Mouse (Mus musculus) thymus, adult 2 months (tissue): Measurements from ENCODE around the gene Arl16. TPM values are rescaled to one million over a fixed set of nuclear protein-coding genes. Genes with fewer than 3 reads are reported as not detected.

Experiments
- DNase-seq: peaks from one replicate; pipeline ENCODE4 v3.0.0; 2021
- H3K27ac ChIP-seq: fragments of 200-500 bp; 2 replicates; pipeline ENCODE4 v1.5.1; 2012; ENCODE audit warnings: low read length, control low read depth; ENCODE audit not compliant: control insufficient read depth, insufficient read depth
- H3K27me3 ChIP-seq: fragments of 200-500 bp; 2 replicates; pipeline ENCODE4 v1.6.1; 2012; ENCODE audit warnings: mild to moderate bottlenecking, low read length, moderate library complexity, mixed read lengths; ENCODE audit not compliant: control insufficient read depth, insufficient read depth
- H3K36me3 ChIP-seq: fragments of 200-500 bp; 2 replicates; pipeline ENCODE4 v1.6.1; 2012; ENCODE audit warnings: mild to moderate bottlenecking, low read length, moderate library complexity; ENCODE audit not compliant: control insufficient read depth, insufficient read depth
- H3K4me1 ChIP-seq: fragments of 200-500 bp; replicated peaks from 2 replicates; pipeline ENCODE4 v1.6.1; 2012; ENCODE audit warnings: low read length; ENCODE audit not compliant: control insufficient read depth, insufficient read depth
- H3K4me3 ChIP-seq: fragments of 200-500 bp; 2 replicates; pipeline ENCODE4 v1.5.1; 2012; ENCODE audit warnings: mild to moderate bottlenecking, low read length, control low read depth, moderate library complexity; ENCODE audit not compliant: control insufficient read depth, insufficient read depth
- CTCF ChIP-seq: fragments of 200-500 bp; IDR thresholded peaks from 2 replicates; pipeline ENCODE4 v1.5.1; 2012; ENCODE audit warnings: mild to moderate bottlenecking, control low read depth, low read length, moderate library complexity, borderline replicate concordance; ENCODE audit not compliant: control insufficient read depth, poor library complexity, insufficient read depth; ENCODE audit errors: extremely low read depth
- POLR2A ChIP-seq: fragments of 200-500 bp; IDR thresholded peaks from 2 replicates; pipeline ENCODE4 v1.6.1; 2012; ENCODE audit warnings: mild to moderate bottlenecking, low read length, control low read depth, moderate library complexity; ENCODE audit not compliant: control insufficient read depth, poor library complexity, insufficient read depth; ENCODE audit errors: extremely low read depth
- WGBS: fragments of 180-500 bp; shearing (Covaris S2); methylation state at CpG from one replicate; pipeline ENCODE4 v1.1.7; 2018; 5-methylcytosine and 5-hydroxymethylcytosine counted together
- polyA plus RNA-seq: library from polyadenylated mRNA; depleted of rRNA; stranded (reverse); fragments of >200 nt; gene quantifications from 2 replicates; pipeline ENCODE4 v1.2.3, GENCODE M21; 2012

Arl16 gene
- polyA plus RNA-seq, 1 experiment = 28.4 TPM

GRCm38 (mm10) chr11:120454965-120455364, 12.4 kb downstream of the Arl16 start:
- no peak for TF ChIP-seq POLR2A
- no peak for TF ChIP-seq CTCF
- DNase-seq = no peak
- H3K36me3 ChIP-seq = no peaks in the 10 kb centered on the region
- WGBS = 94% methylated on average over 4 of the region's 4 CpGs
- H3K4me3 ChIP-seq = no peak overlapping the region
- H3K27ac ChIP-seq = no peak overlapping the region
- H3K4me1 ChIP-seq = peaks cover 21% of the 10 kb centered on the region
- no peaks in the 10 kb centered on the region for H3K27me3 ChIP-seq

DNA sequence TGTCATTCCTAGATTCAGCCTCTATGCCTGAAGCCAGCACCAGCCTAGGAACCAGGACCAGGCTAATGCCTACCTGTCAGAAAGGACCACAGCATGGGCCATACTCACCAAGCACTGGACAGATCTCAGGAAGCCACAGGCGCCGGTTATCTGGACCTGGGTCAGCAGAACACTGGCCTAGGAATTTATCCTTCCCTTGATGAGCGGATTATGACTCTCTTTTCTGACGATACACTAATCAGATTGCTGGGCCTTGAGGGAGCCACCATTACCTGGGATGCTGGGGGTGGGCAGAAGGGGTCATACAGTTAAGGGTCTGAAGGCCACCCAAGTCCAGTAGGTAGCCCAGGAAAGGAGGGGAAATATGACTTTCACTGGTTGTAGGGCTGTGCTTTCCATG, 14.1 kb downstream of the Arl16 start, which contains the start of gene Pde6g:
Pde6g (minus strand) TSS at position 195 of the 400 bp plus-strand sequence.
- peaks cover 13% of the 10 kb centered on the region for H3K4me1 ChIP-seq
- H3K27me3 ChIP-seq = no peaks in the 10 kb centered on the region
- no peak for DNase-seq
- no peak for TF ChIP-seq CTCF
- TF ChIP-seq POLR2A = no peak
- no peak within 1 kb of the TSS for H3K4me3 ChIP-seq
- 95% methylated on average over 4 of the region's 4 CpGs for WGBS
- H3K27ac ChIP-seq = no peak within 1 kb of the TSS
- no peaks in the 10 kb centered on the region for H3K36me3 ChIP-seq

DNA sequence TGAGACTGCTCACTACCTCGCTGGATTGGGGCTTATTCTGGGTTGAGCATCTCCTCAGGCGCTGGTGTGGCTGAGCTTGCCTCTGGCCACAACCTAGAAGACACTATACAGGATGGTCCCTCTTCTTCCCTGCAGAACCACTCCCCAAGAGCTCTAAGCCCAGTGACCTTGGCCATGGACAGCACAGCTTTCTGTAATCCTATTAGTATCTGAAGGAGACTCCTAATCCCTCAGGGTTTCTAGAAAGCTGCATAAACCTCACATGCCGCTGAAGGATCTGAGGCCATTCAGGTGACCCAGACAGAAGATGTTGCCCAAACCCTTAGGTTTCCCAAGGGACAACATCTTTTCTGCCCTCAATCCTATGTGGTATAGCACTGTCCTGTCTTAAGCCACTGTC, 15.2 kb downstream of the Arl16 start:
- Histone ChIP-seq H3K4me3 (no peak overlapping the region), H3K27ac (no peak overlapping the region), H3K27me3 (no peaks in the 10 kb centered on the region), H3K4me1 (peaks cover 14% of the 10 kb centered on the region), H3K36me3 (no peaks in the 10 kb centered on the region)
- TF ChIP-seq POLR2A (no peak), CTCF (no peak)
- 93% methylated on average over 3 of the region's 3 CpGs for WGBS
- DNase-seq = no peak

DNA sequence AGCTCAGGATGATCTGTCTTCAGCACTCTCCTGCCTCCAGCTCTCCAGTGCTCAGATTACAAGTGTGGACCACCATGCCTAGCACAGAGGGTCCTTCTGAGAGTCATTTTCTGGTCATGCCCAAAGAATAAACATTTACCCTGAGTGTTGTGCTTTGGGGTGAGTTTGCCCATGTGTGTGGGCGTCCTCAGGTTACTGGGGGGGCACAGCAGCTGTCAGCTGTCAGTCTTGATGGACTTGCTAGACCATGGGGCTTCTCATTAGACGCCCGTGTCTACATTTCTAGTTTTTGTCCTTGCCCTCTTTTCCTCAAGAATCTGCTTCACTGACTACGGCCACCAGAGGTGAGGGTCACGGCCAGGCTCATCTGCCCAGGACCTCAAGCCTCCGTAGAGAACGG, 20.2 kb downstream of the Arl16 start:
- peaks cover 10% of the 10 kb centered on the region for H3K4me1 ChIP-seq
- no peak for TF ChIP-seq CTCF
- TF ChIP-seq POLR2A = no peak
- H3K27ac ChIP-seq = no peak overlapping the region
- 96% methylated on average over 7 of the region's 7 CpGs for WGBS
- DNase-seq = no peak
- H3K36me3 ChIP-seq = no peaks in the 10 kb centered on the region
- no peak overlapping the region for H3K4me3 ChIP-seq
- no peaks in the 10 kb centered on the region for H3K27me3 ChIP-seq

DNA sequence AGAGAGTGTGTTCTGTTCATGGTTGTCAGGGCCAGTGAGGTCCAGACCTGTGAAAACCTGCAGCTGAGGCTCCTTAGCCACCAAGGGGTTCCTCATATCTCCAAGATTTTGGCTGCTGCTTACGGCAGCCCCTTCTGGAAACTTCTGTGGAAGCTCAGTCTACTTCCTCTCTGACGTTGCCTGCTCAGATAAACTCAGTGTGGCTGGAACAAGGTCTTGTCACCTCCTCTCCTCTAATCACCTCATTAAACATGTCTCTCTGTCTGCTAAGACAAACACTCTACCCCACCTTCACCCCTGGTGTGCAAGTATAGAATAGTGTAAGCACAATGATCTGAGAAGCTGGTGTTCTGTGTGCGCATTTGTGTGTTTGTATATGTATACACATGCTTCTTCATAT, 21.9 kb downstream of the Arl16 start:
- no peak for DNase-seq
- no peak for TF ChIP-seq CTCF
- no peak for TF ChIP-seq POLR2A
- H3K27me3 ChIP-seq = no peaks in the 10 kb centered on the region
- H3K36me3 ChIP-seq = no peaks in the 10 kb centered on the region
- H3K27ac ChIP-seq = no peak overlapping the region
- H3K4me1 ChIP-seq = peaks cover 8% of the 10 kb centered on the region
- WGBS = 83% methylated on average over 3 of the region's 3 CpGs
- H3K4me3 ChIP-seq = no peak overlapping the region

DNA sequence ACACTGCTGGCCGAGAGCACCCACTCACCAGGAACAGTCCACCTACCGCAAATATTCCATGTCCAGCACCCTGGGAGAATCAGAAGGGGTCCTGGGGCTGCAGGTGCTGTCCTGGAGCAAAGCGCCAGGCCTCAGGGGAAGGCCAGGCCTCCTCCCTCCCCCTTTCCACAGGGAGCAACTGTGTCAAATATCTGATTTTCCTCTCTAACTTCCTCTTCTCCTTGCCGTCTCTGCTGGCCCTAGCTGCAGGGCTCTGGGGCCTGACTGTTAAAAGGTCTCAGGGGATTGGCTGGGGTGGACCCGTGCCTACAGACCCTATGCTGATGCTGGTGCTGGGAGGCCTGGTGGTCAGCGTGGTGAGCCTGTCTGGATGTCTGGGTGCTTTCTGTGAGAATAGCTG, 23.3 kb downstream of the Arl16 start:
- 80% methylated on average over 6 of the region's 6 CpGs for WGBS
- no peak for DNase-seq
- peaks cover 8% of the 10 kb centered on the region for H3K4me1 ChIP-seq
- H3K27me3 ChIP-seq = no peaks in the 10 kb centered on the region
- TF ChIP-seq CTCF (no peak), POLR2A (no peak)
- H3K27ac ChIP-seq = no peak overlapping the region
- no peaks in the 10 kb centered on the region for H3K36me3 ChIP-seq
- H3K4me3 ChIP-seq = no peak overlapping the region

DNA sequence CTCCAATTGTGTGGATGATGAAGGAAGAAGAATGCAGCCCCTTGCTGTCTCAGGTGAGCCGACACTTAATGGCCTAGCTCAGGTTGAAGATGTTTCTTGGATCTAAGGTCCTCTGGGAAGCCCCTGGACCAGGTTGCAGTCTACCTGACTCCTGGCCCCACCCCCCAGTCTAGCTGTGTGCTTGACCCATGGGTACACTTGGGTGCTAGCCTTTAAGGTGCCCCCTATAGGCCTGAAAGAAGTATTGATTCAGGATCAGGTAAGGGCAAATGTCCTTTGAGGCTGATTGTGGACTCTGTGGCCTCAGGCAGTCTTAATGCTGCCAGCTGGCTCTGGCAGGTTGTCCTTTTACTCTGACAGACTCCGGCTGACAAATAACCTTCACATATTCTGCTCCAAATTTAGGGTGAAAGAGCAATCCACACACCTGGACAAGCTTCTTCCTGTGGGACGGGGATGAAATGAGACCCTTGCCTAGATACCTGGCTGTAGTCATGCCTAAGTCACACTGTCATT, 24.6 kb downstream of the Arl16 start:
- TF ChIP-seq POLR2A (no peak), CTCF (no peak)
- 98% methylated on average over 3 of the region's 3 CpGs for WGBS
- H3K4me1 ChIP-seq = 0 out of 2 replicates have a peak, but pooled peaks cover under 1% of the 10 kb centered on the region
- no peak overlapping the region for H3K4me3 ChIP-seq
- H3K27me3 ChIP-seq = no peaks in the 10 kb centered on the region
- H3K36me3 ChIP-seq = no peaks in the 10 kb centered on the region
- no peak for DNase-seq
- H3K27ac ChIP-seq = no peak overlapping the region
